Mouse (Mus musculus) lung, postnatal 25 days (tissue): ENCODE measurements around the gene Mast3.
A peak's percentile ranks its signal among the peaks of the same experiment; 100 is the strongest.

Experiments used
- DNase-seq: peaks from one replicate; pipeline ENCODE4 v3.0.0; 2022; ENCODE audit warnings: low spot score

Gene Mast3

DNA sequence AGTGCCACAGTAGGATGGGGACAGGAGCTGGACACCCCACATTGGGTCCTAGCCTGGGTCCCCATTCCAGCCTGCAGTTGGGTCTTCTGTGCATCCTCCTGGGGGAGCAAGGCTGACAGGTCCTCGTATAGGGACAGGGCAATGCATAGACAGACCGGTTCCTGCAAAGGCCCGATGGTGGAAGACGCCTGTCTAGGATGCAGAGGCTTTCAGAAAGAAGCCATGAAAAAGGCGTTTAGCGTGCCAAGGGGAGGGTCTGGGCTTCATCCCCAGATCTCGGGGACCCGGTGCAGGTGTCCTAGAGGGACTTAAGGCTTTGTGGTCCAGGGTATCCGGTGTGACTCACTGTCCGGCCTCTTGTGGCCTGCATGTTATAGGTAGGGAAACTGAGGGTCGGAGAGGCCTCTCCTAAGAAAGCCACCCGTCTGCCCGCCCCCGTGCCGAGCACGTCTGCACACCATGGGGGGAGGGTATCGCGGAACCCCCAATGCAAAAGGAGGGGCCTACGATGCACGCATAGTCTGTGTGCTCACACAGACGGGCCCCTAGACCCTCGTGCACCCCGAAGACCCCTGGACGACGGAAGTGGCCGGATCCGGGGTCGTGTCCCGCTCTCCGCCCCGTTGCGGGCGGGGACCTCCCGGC, 28.9 kb downstream of the Mast3 start:
- DNase-seq: no peak

DNA sequence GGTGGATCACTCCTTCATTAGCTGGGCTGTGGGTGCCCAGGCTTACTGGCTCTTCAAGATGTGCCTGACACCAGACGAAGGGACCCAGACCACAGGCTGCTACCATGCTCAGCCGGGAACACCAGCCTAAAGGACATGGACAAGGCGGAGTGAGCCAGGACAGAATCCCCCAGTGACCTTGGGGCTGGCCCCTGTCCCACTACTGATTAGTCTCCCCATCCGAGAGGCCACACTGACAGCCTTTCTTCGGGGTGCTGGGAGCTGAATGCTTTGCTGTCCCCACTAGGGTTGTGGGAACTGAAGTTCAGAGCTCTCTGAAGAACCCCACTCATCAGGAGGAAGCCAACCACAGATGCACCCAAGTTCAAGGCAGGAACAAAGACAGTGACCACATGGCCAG, 29.6 kb downstream of the Mast3 start:
- DNase-seq: no peak

DNA sequence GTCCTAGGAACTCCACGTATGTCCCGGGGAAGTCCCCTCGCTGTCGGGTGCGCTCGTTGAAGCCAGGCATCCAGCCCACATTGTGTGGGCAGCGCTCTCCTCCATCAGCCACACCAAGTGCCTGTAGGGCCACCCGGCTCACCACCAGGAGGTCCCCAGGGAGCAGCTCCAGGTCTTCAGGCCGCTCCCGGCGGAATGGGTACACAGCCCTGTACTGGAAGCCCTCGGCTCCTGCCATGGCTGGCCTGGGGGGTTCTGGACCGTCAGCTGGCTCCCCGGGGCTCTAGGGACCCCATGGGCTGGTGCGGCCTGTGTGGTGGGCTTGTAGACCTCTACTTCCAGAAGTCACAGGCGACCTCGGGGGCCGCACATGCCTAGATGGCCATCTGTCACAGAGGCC, 30.1 kb downstream of the Mast3 start:
- no peak for DNase-seq

DNA sequence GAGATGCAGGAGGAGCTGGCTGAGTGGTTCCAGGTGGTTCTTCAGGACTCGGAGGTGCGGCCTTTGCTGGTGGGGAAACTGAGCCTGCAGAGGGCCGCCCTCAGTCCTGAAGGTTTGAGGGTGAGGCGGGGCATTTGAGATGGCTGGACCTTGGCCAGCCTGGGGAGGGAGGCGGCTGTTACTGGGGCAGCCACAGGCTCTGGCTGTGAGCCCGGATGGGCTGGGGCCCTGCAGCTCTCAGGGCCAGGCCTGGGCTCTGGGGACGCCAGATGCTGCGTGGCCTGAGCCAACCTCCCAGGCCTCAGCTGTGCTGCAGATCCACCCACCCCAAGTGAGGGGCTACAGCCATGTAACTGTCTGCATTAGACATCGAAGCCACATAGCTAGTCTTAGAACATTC, 31.0 kb downstream of the Mast3 start:
- peak; percentile 76 for DNase-seq

DNA sequence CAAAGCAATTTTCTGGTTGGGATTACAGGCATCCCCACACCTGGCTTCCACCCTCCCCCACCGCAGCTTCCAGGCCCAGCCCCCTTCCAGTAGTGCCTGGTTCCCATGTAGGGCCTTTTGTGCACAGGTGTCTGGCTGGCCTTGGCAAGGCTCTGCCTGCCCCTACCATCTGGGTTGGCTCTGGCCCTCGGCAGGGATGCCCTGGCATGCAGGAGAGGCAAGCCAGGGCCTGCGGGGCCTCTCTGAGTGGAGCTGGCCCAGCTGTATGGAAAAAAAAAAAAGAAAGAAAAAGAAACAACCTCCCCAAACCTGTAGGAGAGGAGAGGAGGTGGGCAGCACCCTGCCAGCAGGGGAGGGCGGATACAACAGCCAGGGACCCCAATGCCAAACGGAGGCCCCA, 31.4 kb downstream of the Mast3 start:
- no peak for DNase-seq

DNA sequence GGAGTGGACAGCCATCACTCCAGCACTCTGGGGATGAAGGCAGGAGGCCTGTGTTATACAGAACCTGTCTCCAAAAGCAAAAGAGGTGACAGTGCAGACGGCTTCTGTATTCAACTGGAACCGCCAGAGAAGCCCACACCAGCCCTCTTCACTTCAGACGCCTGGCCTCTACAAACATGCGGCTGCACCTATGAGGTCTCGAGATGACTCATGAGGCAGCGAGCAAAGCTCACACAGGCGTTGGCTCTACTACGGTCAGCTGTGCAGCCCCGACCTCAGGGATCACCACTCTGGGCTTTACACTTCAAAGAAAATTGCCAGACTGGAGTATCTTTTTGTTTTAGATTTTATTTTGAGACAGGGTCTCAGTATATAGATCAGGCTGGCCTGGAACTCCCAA, 32.0 kb downstream of the Mast3 start:
- no peak for DNase-seq

DNA sequence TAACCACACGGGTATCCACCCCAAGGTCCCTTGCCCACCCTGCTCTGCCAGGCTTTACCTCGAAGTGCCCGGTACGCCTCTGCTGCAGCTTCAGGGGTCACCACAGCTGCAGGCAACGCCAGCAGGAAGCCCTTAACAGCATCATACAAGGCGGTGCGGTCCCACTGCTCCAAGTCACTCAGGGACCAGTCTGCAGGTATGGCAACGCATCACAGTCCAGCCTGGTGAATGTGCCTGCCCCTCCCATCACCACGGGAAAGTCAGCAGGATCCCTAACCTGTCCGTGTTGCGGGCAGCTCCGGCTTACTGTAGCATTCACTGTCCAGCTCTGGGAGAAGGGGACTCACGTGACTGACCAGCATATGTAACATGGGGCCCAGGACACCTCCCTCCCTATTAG, 32.8 kb downstream of the Mast3 start:
- DNase-seq: no peak

DNA sequence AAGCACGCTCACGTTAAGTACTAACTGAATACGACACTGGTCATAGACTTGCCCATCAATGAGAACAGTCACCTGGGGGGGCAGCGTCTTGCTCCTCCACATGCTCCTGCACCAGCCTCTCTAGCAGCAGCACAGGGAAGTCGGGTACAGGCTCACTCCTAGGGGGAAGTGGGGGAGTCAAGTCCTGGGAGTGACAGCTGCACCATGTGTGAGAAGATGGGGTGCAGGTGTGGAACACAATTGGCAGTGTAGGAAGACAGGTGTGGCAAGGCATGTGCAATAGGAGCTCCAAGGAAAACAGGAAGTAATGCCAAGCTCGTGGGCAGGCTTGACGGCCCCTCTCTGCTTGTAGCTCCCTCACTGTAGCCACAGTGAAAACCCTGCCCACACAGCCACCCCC, 33.6 kb downstream of the Mast3 start:
- DNase-seq: no peak

DNA sequence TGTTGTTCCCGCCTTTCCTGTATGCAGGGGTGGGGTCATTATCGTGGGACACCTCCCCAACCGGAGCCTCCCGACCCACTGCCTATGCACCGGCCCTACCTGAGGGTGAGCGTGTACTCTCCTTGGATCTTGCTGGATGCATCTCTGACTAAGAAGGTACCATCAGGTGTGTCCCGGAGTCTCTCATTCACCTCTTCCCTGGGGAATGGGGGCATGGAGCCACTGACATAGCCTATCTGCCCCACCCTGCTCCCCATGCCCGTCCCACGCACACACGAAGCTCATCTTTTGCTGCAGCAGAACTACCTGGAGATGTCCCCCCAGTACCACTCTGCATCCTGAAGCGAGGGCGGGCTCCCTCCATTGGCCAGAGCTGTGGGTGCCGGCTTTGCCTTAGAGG, 34.1 kb downstream of the Mast3 start:
- DNase-seq: no peak

DNA sequence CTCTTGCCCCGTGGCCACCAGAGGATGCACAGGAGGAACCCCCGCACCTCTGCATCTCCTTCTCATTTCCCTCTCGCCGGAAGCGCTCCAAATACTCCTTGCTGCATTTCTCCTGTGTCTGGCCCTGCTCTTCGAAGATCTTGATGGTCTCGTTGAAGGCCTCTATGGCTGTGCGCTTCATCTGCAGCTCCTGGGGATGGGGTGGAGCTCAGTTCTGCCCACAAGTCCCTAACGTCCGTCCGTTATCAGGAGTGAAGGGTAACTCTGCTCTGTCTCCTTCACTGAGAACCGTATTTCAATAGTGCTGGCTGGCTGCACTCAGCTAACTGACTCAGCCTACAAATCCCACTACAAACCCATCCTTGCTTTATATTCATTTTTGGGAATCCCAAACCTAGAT, 35.0 kb downstream of the Mast3 start:
- no peak for DNase-seq

DNA sequence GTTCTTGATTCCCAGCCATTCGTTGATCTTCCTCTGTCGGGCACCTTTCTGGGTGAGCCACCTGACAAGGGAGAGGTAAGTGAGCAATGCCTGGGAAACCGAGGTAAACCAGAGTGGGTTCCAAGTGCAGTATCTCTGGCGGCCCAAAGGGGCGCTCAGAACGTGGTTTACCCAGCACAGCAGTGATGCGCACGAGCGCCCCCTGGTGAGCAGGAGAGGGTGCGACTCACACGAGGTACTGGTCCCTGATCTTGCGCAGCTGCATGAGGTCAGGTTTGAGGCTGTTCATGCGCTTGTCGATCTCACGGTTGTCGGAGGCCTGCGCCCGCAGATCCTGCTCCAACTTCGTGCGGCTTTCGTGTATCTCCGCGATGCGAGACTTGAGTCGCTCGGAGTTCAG, 35.5 kb downstream of the Mast3 start:
- DNase-seq: peak; percentile 96

DNA sequence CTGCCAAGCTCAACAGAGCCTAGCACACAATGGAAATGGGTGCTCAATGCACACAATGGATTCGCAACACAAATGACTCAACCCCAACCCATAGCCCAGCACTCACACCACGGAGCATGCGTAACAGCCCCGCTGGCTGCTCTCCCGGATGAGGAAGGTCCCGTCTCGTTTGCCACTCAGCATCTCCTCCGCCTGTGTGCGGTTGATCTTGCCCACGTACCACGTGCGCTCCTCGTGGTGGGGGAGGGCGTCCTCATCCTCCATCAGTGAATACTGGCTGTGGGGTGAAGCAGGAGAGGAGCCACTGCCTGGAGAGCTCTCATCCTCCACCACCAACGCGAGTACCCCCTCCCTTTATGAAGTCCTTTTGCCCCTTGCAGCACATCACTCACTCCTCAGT, 35.9 kb downstream of the Mast3 start:
- no peak for DNase-seq

DNA sequence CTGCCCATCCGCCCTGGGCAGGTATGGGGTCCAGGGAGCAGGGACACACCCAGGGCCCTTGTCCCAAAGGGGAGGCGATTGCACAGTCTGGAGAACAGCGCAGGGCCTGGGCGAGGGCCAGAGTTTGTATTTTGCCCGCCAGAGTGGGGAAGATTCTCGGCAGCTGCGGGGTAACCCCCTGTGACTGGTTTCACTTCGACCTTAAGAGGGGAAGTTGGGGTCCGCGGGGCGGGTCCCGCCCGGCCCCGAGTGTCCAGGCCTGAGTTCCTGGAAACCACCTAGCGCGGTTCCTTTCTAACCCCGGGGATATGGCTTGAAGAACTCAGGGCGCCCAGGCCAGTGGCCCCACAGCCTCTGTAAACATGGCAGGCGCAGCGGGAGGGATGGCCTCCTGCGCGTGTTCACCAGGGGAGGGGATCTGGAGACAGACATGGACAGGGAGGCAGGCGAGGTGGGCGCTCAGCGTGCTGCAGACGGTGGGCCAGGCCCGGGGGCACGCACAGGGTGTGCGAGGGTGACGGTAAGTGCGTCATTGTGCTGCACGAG, 36.5 kb downstream of the Mast3 start:
- no peak for DNase-seq

DNA sequence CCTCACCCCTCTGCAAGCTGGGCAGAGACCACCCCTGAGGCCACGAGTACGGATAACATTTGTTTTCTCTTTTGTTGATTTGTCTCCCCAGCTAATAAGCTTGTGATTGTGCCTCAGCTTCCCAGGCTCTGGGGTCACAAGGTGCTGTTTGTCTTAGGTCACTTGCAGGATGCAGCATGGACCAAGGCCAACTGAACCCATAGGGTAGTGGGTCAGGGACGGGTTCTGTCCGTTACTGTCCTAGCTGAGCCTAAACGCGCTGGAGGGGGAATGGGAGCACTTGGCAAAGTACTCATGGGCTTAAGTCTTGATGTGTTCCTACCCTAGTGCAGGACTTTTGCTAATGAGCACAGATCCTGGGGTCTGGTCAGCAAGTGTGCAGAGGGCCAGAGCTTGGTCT, 37.4 kb downstream of the Mast3 start:
- DNase-seq: no peak

DNA sequence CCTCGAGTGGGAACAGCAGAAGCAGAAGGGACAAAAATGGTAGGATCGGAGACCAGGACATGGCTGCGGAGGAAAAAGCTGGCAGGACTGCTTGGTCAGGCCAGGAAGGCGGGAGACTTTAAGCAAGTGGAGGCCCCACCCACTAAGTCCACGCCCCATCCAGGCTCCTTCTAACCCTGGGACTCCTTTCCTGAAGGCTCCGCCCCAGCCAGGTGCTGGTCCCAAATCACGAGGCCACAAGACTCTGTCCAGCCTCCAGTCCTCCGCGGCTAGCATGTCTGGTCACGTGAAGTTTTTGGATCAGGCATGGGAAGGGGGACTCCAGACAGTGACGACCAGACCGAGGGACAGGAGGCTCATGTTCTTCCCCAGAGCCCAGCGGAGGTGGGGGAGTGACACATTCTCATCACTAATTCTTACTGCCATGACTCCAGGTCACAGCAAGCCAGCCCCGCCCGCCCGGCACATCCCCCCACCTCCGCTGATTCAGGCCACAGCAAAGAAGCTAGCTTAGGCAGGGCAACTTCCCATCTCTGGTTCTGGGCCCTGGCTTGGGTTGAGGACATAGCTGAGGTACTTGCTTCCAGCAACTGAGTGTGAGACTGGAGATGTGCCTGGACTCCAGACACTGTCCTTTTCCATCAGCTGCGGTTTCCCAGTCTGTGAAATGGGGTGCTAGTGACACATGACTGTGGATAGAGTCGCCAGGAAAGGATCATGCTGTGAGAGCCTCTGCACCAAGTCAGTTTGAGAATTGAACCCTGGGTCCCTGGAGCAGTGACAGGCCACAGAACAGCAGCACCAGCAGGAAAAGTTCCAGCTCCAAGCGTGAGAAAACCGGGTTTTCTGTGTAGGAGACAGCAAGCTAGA, 38.0 kb downstream of the Mast3 start:
- peak; percentile 91 for DNase-seq

DNA sequence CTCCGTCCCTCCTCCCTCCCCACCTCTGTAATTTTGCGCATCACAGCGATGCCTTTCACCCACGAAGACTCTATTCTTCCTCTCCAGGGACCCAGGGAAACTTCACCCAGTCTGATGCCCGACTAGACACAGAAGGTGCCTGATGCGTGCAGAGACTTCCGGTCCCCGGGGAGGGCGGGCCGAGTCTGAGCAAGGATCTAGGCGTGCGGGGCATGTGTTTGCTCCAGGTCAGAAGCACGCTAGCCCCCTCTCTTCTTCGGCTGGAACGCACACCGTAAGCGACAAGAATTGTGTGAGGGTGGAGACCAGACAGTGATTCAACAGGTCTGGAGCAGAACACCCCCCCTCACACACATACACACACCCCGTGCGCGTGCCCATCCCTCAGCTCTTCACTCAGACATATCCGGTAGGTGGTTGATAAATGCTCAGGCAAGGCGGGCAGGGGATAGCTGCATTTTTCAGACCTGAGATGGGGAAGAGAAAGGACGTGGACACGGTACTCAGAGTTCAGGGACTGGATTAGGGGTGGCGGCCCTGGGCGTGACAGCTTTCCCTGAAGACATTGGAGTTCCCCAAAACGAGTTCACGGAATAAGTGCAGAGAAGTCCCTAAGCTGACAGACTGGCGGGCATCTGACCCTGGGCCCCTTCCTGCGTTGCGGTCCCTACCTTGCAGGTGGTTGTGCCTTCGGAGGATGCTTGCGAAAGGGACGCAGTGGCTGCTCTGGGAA, 38.9 kb downstream of the Mast3 start:
- DNase-seq: peak; percentile 67

DNA sequence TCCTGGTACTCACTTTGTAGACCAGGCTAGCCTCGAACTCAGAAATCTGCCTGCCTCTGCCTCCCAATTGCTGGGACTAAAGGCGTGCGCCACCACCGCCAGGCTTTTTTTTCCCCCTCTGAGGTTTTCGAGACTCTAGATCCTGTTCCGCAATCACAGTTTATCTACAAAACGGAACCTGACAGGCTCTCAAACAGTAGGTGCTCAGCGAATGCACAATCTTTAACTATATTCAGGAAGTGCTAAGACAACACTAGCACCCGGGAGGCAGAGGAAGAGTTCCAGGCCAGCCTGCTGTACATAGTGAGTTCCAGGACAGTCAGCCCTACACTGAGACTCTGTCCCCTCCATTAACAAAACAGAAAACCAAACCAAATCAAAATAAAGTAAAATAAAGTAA, 39.5 kb downstream of the Mast3 start:
- DNase-seq: no peak

DNA sequence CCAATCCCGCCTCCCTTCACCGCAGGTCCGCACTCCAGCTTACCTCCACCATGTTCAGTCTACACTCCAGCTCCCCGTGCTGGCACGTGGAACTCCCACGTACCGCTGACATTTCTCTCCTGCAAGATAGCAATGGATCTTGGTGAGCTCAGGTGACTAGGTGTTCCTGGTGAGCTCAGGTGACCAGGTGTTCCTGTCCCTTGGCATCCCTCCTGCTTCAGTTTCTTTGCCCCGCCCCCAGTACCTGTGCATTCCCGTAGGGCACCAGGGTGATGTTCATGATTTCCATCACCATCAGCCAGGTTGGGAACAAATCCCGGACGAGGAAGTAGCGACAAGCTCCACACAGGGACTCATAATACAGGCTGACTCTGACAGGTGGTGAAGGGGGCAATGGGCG, 40.2 kb downstream of the Mast3 start:
- DNase-seq: no peak

DNA sequence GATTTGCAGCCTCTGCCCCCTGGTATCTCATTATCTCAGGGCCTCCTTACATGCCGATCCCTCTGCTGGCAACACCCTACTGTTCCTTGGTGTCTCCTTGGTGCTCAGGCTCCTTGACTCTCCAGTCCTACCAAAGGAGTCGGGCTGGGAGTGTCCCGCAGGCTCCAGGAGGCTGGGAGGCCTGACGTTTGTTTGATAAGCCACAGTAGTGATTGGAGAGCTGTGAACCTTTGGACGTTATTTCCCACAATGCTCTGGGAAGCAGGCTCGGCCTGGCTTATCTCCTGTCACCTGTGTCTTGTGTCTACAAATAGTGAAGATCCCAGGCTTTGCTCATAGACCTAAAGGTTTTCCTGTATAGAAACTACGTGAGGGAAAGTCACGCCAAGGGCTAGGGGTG, 40.8 kb downstream of the Mast3 start:
- no peak for DNase-seq

DNA sequence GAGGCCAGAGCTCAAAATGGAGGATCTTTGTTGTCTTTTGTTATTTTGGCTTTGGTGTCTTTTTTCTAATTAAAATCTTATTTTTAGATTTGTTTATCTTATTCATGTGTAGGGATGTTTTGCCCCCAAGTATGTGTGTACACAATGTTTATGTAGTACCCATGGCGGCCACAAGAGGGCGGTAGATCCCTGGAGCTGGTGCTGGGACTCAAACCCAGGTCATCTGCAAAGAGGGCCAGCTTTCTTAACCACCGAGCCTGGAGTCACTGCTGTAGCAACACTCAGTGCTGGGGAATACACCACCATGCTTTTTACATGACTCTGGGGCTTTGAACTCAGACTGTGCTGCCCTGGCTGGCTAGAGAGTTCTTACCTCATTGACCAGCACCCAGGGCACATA, 41.5 kb downstream of the Mast3 start:
- DNase-seq: no peak

DNA sequence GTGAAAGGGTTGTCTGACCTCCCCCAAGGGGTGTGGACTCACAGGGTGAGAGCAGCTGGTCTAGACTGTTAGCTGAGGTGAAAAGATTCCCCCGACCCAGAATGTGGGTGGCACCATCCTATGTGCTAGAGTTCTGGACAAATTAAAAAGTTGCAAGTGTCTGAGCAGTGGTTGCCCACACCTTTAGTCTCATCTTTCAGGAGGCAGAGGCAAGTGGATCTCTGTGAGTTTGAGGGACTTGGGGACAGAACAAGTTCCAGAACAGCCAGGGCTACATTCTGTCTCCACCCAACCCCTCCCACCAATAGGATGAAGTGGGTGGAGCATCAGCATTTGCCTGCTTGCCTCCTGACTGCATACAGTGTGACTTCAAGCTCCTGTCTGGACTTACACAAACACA, 42.7 kb downstream of the Mast3 start:
- DNase-seq: no peak

DNA sequence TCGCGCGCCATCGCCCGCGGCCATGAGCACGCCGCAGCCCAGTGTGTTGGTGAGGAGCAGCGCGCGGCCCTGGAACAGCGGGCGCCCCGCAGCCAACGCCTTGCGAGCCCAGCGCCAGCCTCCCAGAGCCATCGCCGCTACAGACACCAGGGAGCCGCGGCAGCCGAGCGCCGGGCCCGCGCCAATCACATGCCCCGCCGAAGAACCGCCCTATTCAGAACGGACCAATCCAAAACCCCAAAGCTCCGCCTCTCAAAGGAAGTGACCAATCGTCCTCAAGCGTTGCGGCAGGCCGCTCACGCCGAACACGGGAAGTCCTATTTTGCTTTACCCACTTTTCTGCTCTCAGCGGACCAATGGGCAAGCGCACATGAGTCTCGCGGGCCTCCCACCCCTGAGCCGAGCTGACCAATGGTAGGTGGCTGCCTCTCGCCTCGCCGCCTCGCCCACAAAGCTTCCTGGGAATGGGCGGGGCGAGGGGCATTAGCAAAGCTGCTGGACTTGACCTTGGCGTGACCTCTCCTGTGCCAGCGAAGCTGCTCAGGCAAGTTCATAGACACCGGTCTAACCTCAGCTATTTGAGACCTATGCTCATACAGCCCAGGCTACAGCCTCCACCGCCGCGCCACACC, 44.0 kb downstream of the Mast3 start, which contains the start of gene Mpv17l2:
Gene Mpv17l2 (minus strand): TSS at position 172 of the 632 bp plus-strand sequence.
- peak; percentile 99 for DNase-seq
